ENCODE assay signal across 7 mouse cellular contexts in the genomic region with DNA sequence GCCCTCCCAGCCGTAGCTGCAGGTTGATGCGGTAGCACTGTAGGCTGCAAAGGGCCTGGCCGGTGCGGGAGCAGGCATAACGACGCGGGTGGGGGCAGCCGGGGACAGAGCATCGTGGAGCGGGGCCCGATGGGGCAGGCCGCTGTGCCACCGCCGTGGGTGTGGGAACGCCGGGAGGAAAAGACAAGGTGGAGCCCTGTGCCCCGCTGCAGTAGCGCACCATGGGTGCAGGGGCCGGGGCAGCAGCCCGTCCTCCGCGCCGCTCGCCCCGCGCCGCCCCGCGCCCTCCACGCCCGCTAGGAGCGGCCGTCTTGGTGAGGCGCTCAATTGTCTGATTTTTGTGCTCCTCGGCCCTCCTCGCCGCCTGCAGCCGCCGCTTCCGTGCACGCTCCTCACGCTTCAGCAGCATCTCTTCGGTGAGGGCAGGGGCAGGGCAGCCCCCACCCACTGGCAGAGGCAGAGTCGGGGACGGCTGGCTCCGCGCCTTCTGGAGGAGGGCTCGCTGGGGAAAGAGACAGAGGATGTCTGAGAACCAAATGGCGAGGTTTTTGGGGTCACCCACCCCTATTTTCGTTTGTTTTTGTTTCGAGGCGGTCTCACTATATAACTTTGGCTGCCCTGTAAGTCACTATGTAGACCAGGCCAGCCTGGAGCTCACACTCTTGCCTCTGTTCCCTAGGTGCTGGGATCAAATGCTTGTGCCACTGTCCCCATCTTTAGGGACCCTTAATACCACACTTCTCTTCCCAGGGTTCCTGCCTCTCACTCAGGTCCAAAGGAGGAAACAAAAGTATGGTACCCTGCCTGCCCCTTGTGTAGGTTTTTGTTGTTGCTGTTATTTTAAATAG. TPM values are rescaled to one million over a fixed set of nuclear protein-coding genes. Genes with fewer than 3 reads are reported as not detected.
DNase-seq lines count a peak whose midpoint lies in the region; ATAC-seq and TF ChIP-seq lines count a peak whose summit lies in the region.

No protein-coding gene starts in this region.

- peak; percentile 15; the same call in 1 of the 2 replicates for TF ChIP-seq CTCF in layer of hippocampus, adult 2 months (conservative IDR thresholded peaks at IDR 0.05)
- TF ChIP-seq CTCF in brain, embryonic 14.5 days (IDR thresholded peaks at IDR 0.05; ENCODE audit: borderline replicate concordance, extremely low read depth, insufficient read depth, insufficient read length): no peak

- ATAC-seq in forebrain, embryonic 11.5 days (replicated peaks; ENCODE audit: low FRiP score): peak; percentile 6; the same call in 1 of the 2 replicates
- ATAC-seq in limb, embryonic 15.5 days (ENCODE audit: insufficient number of reproducible peaks, low FRiP score, low TSS enrichment, low read depth): no peak
- no peak; the same call in 1 of the 2 replicates for ATAC-seq in neural tube, embryonic 15.5 days (ENCODE audit: low FRiP score)

- 2% methylated on average over 51 of the region's 52 CpGs for WGBS in forebrain, embryonic 11.5 days
- WGBS in limb, embryonic 15.5 days: 1% methylated on average over 46 of the region's 52 CpGs
- 3% methylated on average over 40 of the region's 52 CpGs for WGBS in neural tube, embryonic 15.5 days

- peak in 1 of 2 experiments; percentile 10 for DNase-seq in layer of hippocampus, adult 2 months (ENCODE audit: low spot score in 2 of 2)
- DNase-seq in layer of hippocampus, adult 8-10 months (ENCODE audit: low spot score in 2 of 2): no peak
- peak; percentile 68 for DNase-seq in brain, embryonic 14.5 days (ENCODE audit: low read depth)
- peak; percentile 76 for DNase-seq in forebrain, embryonic 11.5 days (ENCODE audit: low spot score)
- DNase-seq in urinary bladder, postnatal 36 days (ENCODE audit: low spot score in 2 of 2): no peak

- peak overlapping the region; percentile 97 for H3K9ac ChIP-seq in forebrain, embryonic 11.5 days (ENCODE audit: low read length)
- H3K9ac ChIP-seq in limb, embryonic 15.5 days: peak overlapping the region; percentile 83
- peak overlapping the region; percentile 73 for H3K9ac ChIP-seq in neural tube, embryonic 15.5 days (replicated peaks)

- H3K27me3 ChIP-seq in forebrain, embryonic 11.5 days (ENCODE audit: control insufficient read depth, insufficient read depth, low read length): no peaks in the 10 kb centered on the region
- no peaks in the 10 kb centered on the region for H3K27me3 ChIP-seq in limb, embryonic 15.5 days
- H3K27me3 ChIP-seq in neural tube, embryonic 15.5 days (replicated peaks): no peaks in the 10 kb centered on the region

- peaks cover 13% of the 10 kb centered on the region; the same call in 1 of the 2 replicates for H3K4me1 ChIP-seq in forebrain, embryonic 11.5 days (replicated peaks; ENCODE audit: control insufficient read depth, insufficient read depth, low read length)
- peaks cover 57% of the 10 kb centered on the region for H3K4me1 ChIP-seq in limb, embryonic 15.5 days
- H3K4me1 ChIP-seq in neural tube, embryonic 15.5 days: peaks cover 58% of the 10 kb centered on the region

- peak overlapping the region; percentile 86 for H3K27ac ChIP-seq in layer of hippocampus, adult 2 months
- H3K27ac ChIP-seq in forebrain, embryonic 11.5 days (ENCODE audit: low read depth, low read length): peak overlapping the region; percentile 98
- H3K27ac ChIP-seq in limb, embryonic 15.5 days: peak overlapping the region; percentile 98
- peak overlapping the region; percentile 97 for H3K27ac ChIP-seq in neural tube, embryonic 15.5 days (replicated peaks)

- no peaks in the 10 kb centered on the region; the same call in none of the 2 replicates for H3K36me3 ChIP-seq in forebrain, embryonic 11.5 days (ENCODE audit: control insufficient read depth, insufficient read depth, low read length)
- peaks cover 26% of the 10 kb centered on the region for H3K36me3 ChIP-seq in limb, embryonic 15.5 days
- peaks cover 27% of the 10 kb centered on the region for H3K36me3 ChIP-seq in neural tube, embryonic 15.5 days

- no peak for TF ChIP-seq POLR2A in brain, embryonic 14.5 days (IDR thresholded peaks at IDR 0.05; ENCODE audit: borderline replicate concordance, extremely low read depth, insufficient read depth, insufficient read length, poor library complexity, severe bottlenecking)

- H3K4me2 ChIP-seq in forebrain, embryonic 11.5 days (ENCODE audit: low read depth, low read length, severe bottlenecking): peak overlapping the region; percentile 95
- peak overlapping the region; percentile 92 for H3K4me2 ChIP-seq in limb, embryonic 15.5 days
- H3K4me2 ChIP-seq in neural tube, embryonic 15.5 days: peak overlapping the region; percentile 97

- peak overlapping the region; percentile 72 for H3K4me3 ChIP-seq in layer of hippocampus, adult 2 months
- peak overlapping the region; percentile 77 for H3K4me3 ChIP-seq in forebrain, embryonic 11.5 days (ENCODE audit: low read depth, low read length)
- peak overlapping the region; percentile 79 for H3K4me3 ChIP-seq in limb, embryonic 15.5 days
- peak overlapping the region; percentile 83 for H3K4me3 ChIP-seq in neural tube, embryonic 15.5 days (replicated peaks)

- no peaks in the 10 kb centered on the region for H3K9me3 ChIP-seq in forebrain, embryonic 11.5 days (ENCODE audit: control insufficient read depth, low read length)
- H3K9me3 ChIP-seq in limb, embryonic 15.5 days: no peaks in the 10 kb centered on the region
- no peaks in the 10 kb centered on the region for H3K9me3 ChIP-seq in neural tube, embryonic 15.5 days (replicated peaks)

RNA-seq across cellular contexts. Expression of gene Wbp1, which starts 0.7 kb away (rescaled TPM):
- 10 to 100 TPM; 55.9 to 56.1 TPM for total RNA-seq in layer of hippocampus, adult 2 months (2021)
- total RNA-seq in layer of hippocampus, adult 8-10 months (2022): 10 to 100 TPM; 47.2 to 57.7 (median 52.1) TPM
- 298 and 440 TPM in 2 replicates for polyA plus RNA-seq in brain, embryonic 14.5 days (2012; rRNA removed)
- 141 and 154 TPM in 2 replicates for polyA plus RNA-seq in forebrain, embryonic 11.5 days (2014; fragmentation: Nextera tagmentation; extraction: Ambion mirVana)
- polyA plus RNA-seq in limb, embryonic 15.5 days (2015; fragmentation: Nextera tagmentation; extraction: Ambion mirVana): 89.8 and 91.4 TPM in 2 replicates
- 146 and 155 TPM in 2 replicates for polyA plus RNA-seq in neural tube, embryonic 15.5 days (2015; fragmentation: Nextera tagmentation; extraction: Ambion mirVana)

RNA-seq across cellular contexts. Expression of gene Ino80b, which starts 3.1 kb away (rescaled TPM):
- 10 to 100 TPM; 22.3 to 25.4 TPM for total RNA-seq in layer of hippocampus, adult 2 months (2021)
- total RNA-seq in layer of hippocampus, adult 8-10 months (2022): 10 to 100 TPM; 20.6 to 29.8 (median 26.7) TPM
- 43.4 and 47.9 TPM in 2 replicates for polyA plus RNA-seq in brain, embryonic 14.5 days (2012; rRNA removed)
- 20.0 and 27.7 TPM in 2 replicates for polyA plus RNA-seq in forebrain, embryonic 11.5 days (2014; fragmentation: Nextera tagmentation; extraction: Ambion mirVana)
- 9.9 and 10.0 TPM in 2 replicates for polyA plus RNA-seq in limb, embryonic 15.5 days (2015; fragmentation: Nextera tagmentation; extraction: Ambion mirVana)
- 12.0 and 12.3 TPM in 2 replicates for polyA plus RNA-seq in neural tube, embryonic 15.5 days (2015; fragmentation: Nextera tagmentation; extraction: Ambion mirVana)

RNA-seq across cellular contexts. Expression of gene Mogs, which starts 6.8 kb away (rescaled TPM):
- 10 to 100 TPM; 24.0 to 26.4 TPM for total RNA-seq in layer of hippocampus, adult 2 months (2021)
- total RNA-seq in layer of hippocampus, adult 8-10 months (2022): 10 to 100 TPM; 23.7 to 30.1 (median 28.2) TPM
- polyA plus RNA-seq in brain, embryonic 14.5 days (2012; rRNA removed): 45.3 and 63.1 TPM in 2 replicates
- polyA plus RNA-seq in forebrain, embryonic 11.5 days (2014; fragmentation: Nextera tagmentation; extraction: Ambion mirVana): 37.1 and 39.0 TPM in 2 replicates
- 41.8 and 53.8 TPM in 2 replicates for polyA plus RNA-seq in limb, embryonic 15.5 days (2015; fragmentation: Nextera tagmentation; extraction: Ambion mirVana)
- polyA plus RNA-seq in neural tube, embryonic 15.5 days (2015; fragmentation: Nextera tagmentation; extraction: Ambion mirVana): 26.1 and 31.3 TPM in 2 replicates

RNA-seq across cellular contexts. Expression of gene Rtkn, which starts 13.2 kb away (rescaled TPM):
- 10 to 100 TPM; 80.0 to 84.0 TPM for total RNA-seq in layer of hippocampus, adult 2 months (2021)
- 10 to 100 TPM; 75.6 to 85.0 (median 80.3) TPM for total RNA-seq in layer of hippocampus, adult 8-10 months (2022)
- 28.9 and 30.7 TPM in 2 replicates for polyA plus RNA-seq in brain, embryonic 14.5 days (2012; rRNA removed)
- 17.8 and 23.0 TPM in 2 replicates for polyA plus RNA-seq in forebrain, embryonic 11.5 days (2014; fragmentation: Nextera tagmentation; extraction: Ambion mirVana)
- 76.7 and 79.5 TPM in 2 replicates for polyA plus RNA-seq in limb, embryonic 15.5 days (2015; fragmentation: Nextera tagmentation; extraction: Ambion mirVana)
- 17.1 and 23.7 TPM in 2 replicates for polyA plus RNA-seq in neural tube, embryonic 15.5 days (2015; fragmentation: Nextera tagmentation; extraction: Ambion mirVana)

RNA-seq across cellular contexts. Expression of gene Mrpl53, which starts 13.2 kb away (rescaled TPM):
- 10 to 100 TPM; 64.9 to 67.4 TPM for total RNA-seq in layer of hippocampus, adult 2 months (2021)
- 10 to 100 TPM; 52.2 to 63.0 (median 61.9) TPM for total RNA-seq in layer of hippocampus, adult 8-10 months (2022)
- polyA plus RNA-seq in brain, embryonic 14.5 days (2012; rRNA removed): 99.0 and 142 TPM in 2 replicates
- polyA plus RNA-seq in forebrain, embryonic 11.5 days (2014; fragmentation: Nextera tagmentation; extraction: Ambion mirVana): 116 and 123 TPM in 2 replicates
- 119 and 123 TPM in 2 replicates for polyA plus RNA-seq in limb, embryonic 15.5 days (2015; fragmentation: Nextera tagmentation; extraction: Ambion mirVana)
- polyA plus RNA-seq in neural tube, embryonic 15.5 days (2015; fragmentation: Nextera tagmentation; extraction: Ambion mirVana): 121 and 123 TPM in 2 replicates

Comparison
In these comparisons a context has a peak if more than half of its experiments do, and no peak if none do; other contexts are left out.
1. DNase-seq: peak in brain, embryonic 14.5 days (single experiment) and forebrain, embryonic 11.5 days (single experiment); none in layer of hippocampus, adult 8-10 months (0 of 2) and urinary bladder, postnatal 36 days (0 of 2).
2. Peak in every context shown above with its lines, with median percentiles within 50 percentile points of each other: H3K27ac ChIP-seq, H3K4me3 ChIP-seq, H3K4me2 ChIP-seq and H3K9ac ChIP-seq.